Mouse (Mus musculus) hindbrain, embryonic 11.5 days (tissue): ENCODE measurements around the gene Olfr389. TPM values are rescaled to one million over a fixed set of nuclear protein-coding genes. Genes with fewer than 3 reads are reported as not detected.

Experiments used
- ATAC-seq: fragments of 200-750 bp; cut with Nextera tagmentation; 2 replicates; pipeline ENCODE4 v1.8.0; 2017; ENCODE audit warnings: mild to moderate bottlenecking, moderate TSS enrichment, moderate library complexity; ENCODE audit not compliant: low FRiP score
- DNase-seq: peaks from one replicate; pipeline ENCODE4 v3.0.0-alpha.2; 2015; ENCODE audit warnings: low spot score
- H3K27ac ChIP-seq: fragments of 300-500 bp; sonication (generic); 2 replicates; pipeline ENCODE4 v1.5.1; 2014; ENCODE audit warnings: mild to moderate bottlenecking, low read depth, low read length
- H3K27me3 ChIP-seq: fragments of 300-500 bp; sonication (generic); 2 replicates; pipeline ENCODE4 v1.6.1; 2014; ENCODE audit warnings: mild to moderate bottlenecking, low read length, moderate library complexity, mixed read lengths; ENCODE audit not compliant: control insufficient read depth, insufficient read depth
- H3K36me3 ChIP-seq: fragments of 300-500 bp; sonication (generic); 2 replicates; pipeline ENCODE4 v1.6.1; 2014; ENCODE audit warnings: mild to moderate bottlenecking, low read length, moderate library complexity, mixed read lengths; ENCODE audit not compliant: control insufficient read depth, insufficient read depth
- H3K4me1 ChIP-seq: fragments of 300-500 bp; sonication (generic); replicated peaks from 2 replicates; pipeline ENCODE4 v1.6.1; 2014; ENCODE audit warnings: low read length, mixed read lengths; ENCODE audit not compliant: control insufficient read depth, insufficient read depth
- H3K4me2 ChIP-seq: fragments of 300-500 bp; sonication (generic); replicated peaks from 2 replicates; pipeline ENCODE4 v1.6.1; 2014; ENCODE audit warnings: mild to moderate bottlenecking, low read depth, low read length
- H3K4me3 ChIP-seq: fragments of 300-500 bp; sonication (generic); 2 replicates; pipeline ENCODE4 v1.5.1; 2014; ENCODE audit warnings: low read depth, low read length
- H3K9ac ChIP-seq: fragments of 300-500 bp; sonication (generic); 2 replicates; pipeline ENCODE4 v1.6.1; 2014; ENCODE audit warnings: low read depth, low read length
- H3K9me3 ChIP-seq: fragments of 300-500 bp; sonication (generic); 2 replicates; pipeline ENCODE4 v1.6.1; 2016; ENCODE audit warnings: low read length; ENCODE audit not compliant: control insufficient read depth
- WGBS: fragments of 180-500 bp; shearing (Covaris S2); extraction: QIAGEN DNeasy Blood & Tissue Kit; methylation state at CpG from one replicate; pipeline ENCODE4 v1.1.7; 2014; 5-methylcytosine and 5-hydroxymethylcytosine counted together
- polyA plus RNA-seq: library from polyadenylated mRNA; unstranded; fragments of >200 nt; fragmentation: Nextera tagmentation; extraction: Ambion mirVana; gene quantifications from 2 replicates; pipeline ENCODE4 v1.2.1, GENCODE M21; 2014

The Olfr389 gene
- not detected in 2 replicates for polyA plus RNA-seq

GRCm38 (mm10) chr11:73780613-73781012 lies at the start of gene Olfr389:
Gene Olfr389, minus strand, starts transcription at chr11:73780713.
- Histone ChIP-seq H3K4me3 (no peak within 1 kb of the TSS), H3K9ac (no peak within 1 kb of the TSS), H3K4me1 (no peaks in the 10 kb centered on the region), H3K4me2 (no peak within 1 kb of the TSS), H3K36me3 (no peaks in the 10 kb centered on the region), H3K27me3 (no peaks in the 10 kb centered on the region), H3K27ac (no peak within 1 kb of the TSS), H3K9me3 (no peaks in the 10 kb centered on the region)
- WGBS = 88% methylated on average over 1 of the region's 1 CpGs
- ATAC-seq = no peak
- DNase-seq = no peak

GRCm38 (mm10) chr11:73816949-73817348 lies 36.4 kb upstream of the Olfr389 start, which contains the start of gene Olfr392:
Gene Olfr392, minus strand, starts transcription at chr11:73817049.
- no peak within 1 kb of the TSS for H3K4me2 ChIP-seq
- no peaks in the 10 kb centered on the region for H3K9me3 ChIP-seq
- no peaks in the 10 kb centered on the region for H3K27me3 ChIP-seq
- no peak within 1 kb of the TSS for H3K27ac ChIP-seq
- ATAC-seq (no peak), DNase-seq (no peak)
- no peak within 1 kb of the TSS for H3K9ac ChIP-seq
- H3K4me1 ChIP-seq = no peaks in the 10 kb centered on the region
- H3K36me3 ChIP-seq = no peaks in the 10 kb centered on the region
- no peak within 1 kb of the TSS for H3K4me3 ChIP-seq
- WGBS = 93% methylated on average over 1 of the region's 1 CpGs

GRCm38 (mm10) chr11:73802952-73803351 lies 22.4 kb upstream of the Olfr389 start, which contains the start of gene Olfr391-ps:
Gene Olfr391-ps, minus strand, starts transcription at chr11:73803052.
- H3K36me3 ChIP-seq = no peaks in the 10 kb centered on the region
- no peak within 1 kb of the TSS for H3K27ac ChIP-seq
- 34% methylated on average over 1 of the region's 1 CpGs for WGBS
- no peak within 1 kb of the TSS for H3K4me2 ChIP-seq
- H3K4me3 ChIP-seq = no peak within 1 kb of the TSS
- no peaks in the 10 kb centered on the region for H3K4me1 ChIP-seq
- H3K27me3 ChIP-seq = no peaks in the 10 kb centered on the region
- ATAC-seq = no peak
- H3K9ac ChIP-seq = no peak within 1 kb of the TSS
- no peak for DNase-seq
- no peaks in the 10 kb centered on the region for H3K9me3 ChIP-seq

GRCm38 (mm10) chr11:73782664-73783063 lies 2.2 kb upstream of the Olfr389 start, which contains the start of gene Olfr390:
Gene Olfr390, plus strand, starts transcription at chr11:73782964.
- ATAC-seq = no peak
- WGBS = 62% methylated on average over 1 of the region's 1 CpGs
- H3K4me1 ChIP-seq = no peaks in the 10 kb centered on the region

GRCm38 (mm10) chr11:73759115-73759514 lies 21.4 kb downstream of the Olfr389 start:
- Histone ChIP-seq H3K27me3 (no peaks in the 10 kb centered on the region), H3K9me3 (no peaks in the 10 kb centered on the region; the same call in 1 of the 2 replicates), H3K4me3 (no peak overlapping the region), H3K4me2 (no peak overlapping the region), H3K27ac (no peak overlapping the region), H3K36me3 (no peaks in the 10 kb centered on the region), H3K4me1 (no peaks in the 10 kb centered on the region), H3K9ac (no peak overlapping the region)
- no peak for ATAC-seq
- DNase-seq = no peak

More at GRCm38 (mm10) chr11:73782664-73783063, 2.2 kb upstream of the Olfr389 start, which contains the start of gene Olfr390:
- no peak for DNase-seq
- Histone ChIP-seq H3K9ac (no peak within 1 kb of the TSS), H3K4me2 (no peak within 1 kb of the TSS), H3K9me3 (no peaks in the 10 kb centered on the region), H3K4me3 (no peak within 1 kb of the TSS), H3K27me3 (no peaks in the 10 kb centered on the region), H3K27ac (no peak within 1 kb of the TSS), H3K36me3 (no peaks in the 10 kb centered on the region)

Other genes starting within 250 kb of the Olfr389 start
- not detected in 2 replicates for gene Olfr385, start 187.7 kb downstream of the Olfr389 start, polyA plus RNA-seq
- gene Olfr384, start 182.1 kb downstream of the Olfr389 start, polyA plus RNA-seq = not detected in 2 replicates
- gene Zfp735, start 91.9 kb downstream of the Olfr389 start, polyA plus RNA-seq = not detected in 2 replicates
- gene Olfr390, start 2.3 kb upstream of the Olfr389 start, polyA plus RNA-seq = not detected in 2 replicates
- not detected in 2 replicates for gene Olfr391-ps, start 22.3 kb upstream of the Olfr389 start, polyA plus RNA-seq
- gene Olfr392, start 36.3 kb upstream of the Olfr389 start, polyA plus RNA-seq = not detected in 2 replicates
- gene Olfr393, start 70.7 kb upstream of the Olfr389 start, polyA plus RNA-seq = not detected in 2 replicates
- not detected in 2 replicates for gene Olfr394, start 110.1 kb upstream of the Olfr389 start, polyA plus RNA-seq
- not detected in 2 replicates for gene Olfr395, start 128.6 kb upstream of the Olfr389 start, polyA plus RNA-seq
- not detected in 2 replicates for gene Olfr23, start 156.0 kb upstream of the Olfr389 start, polyA plus RNA-seq
- gene Olfr397, start 180.1 kb upstream of the Olfr389 start, polyA plus RNA-seq = not detected in 2 replicates
- not detected in 2 replicates for gene Olfr398, start 209.7 kb upstream of the Olfr389 start, polyA plus RNA-seq